25 mouse cellular contexts compared by ENCODE assay signal in genomic region chr13:91086361-91086900, GRCm38 (mm10).
"Had no signal": no experiment of that assay in that cellular context is flagged by ENCODE, and none has a peak within 500 bp of the region (broad histone marks: within the 10 kb centered on the region; RNA-seq: fewer than 3 reads in every experiment).

No protein-coding gene starts in this region.

- H3K4me2 ChIP-seq: heart, embryonic 11.5 days; hindbrain, embryonic 12.5 days; hindbrain, embryonic 14.5 days; intestine, embryonic 15.5 days; limb, embryonic 13.5 days; limb, embryonic 15.5 days; liver, embryonic 12.5 days had no signal

- H3K4me3 ChIP-seq: gastrocnemius, adult 2 months; heart, adult 2 months; hindbrain, embryonic 10.5 days; hindbrain, embryonic 12.5 days; intestine, embryonic 15.5 days; layer of hippocampus, adult 2 months; limb, embryonic 13.5 days; limb, embryonic 15.5 days; liver, embryonic 12.5 days had no signal

- H3K9ac ChIP-seq: hindbrain, embryonic 12.5 days; hindbrain, embryonic 14.5 days; intestine, embryonic 15.5 days; limb, embryonic 13.5 days; limb, embryonic 15.5 days; liver, embryonic 12.5 days; liver, embryonic 14.5 days had no signal

- H3K36me3 ChIP-seq: hindbrain, embryonic 10.5 days; hindbrain, embryonic 12.5 days; intestine, embryonic 15.5 days; limb, embryonic 13.5 days; limb, embryonic 15.5 days; liver, embryonic 12.5 days had no signal

- H3K4me1 ChIP-seq: hindbrain, embryonic 12.5 days; intestine, embryonic 15.5 days; limb, embryonic 15.5 days had no signal

- DNase-seq: gastrocnemius, adult 2 months; gastrocnemius, postnatal 10 days; gastrocnemius, postnatal 25 days; heart, adult 2 months; heart, postnatal 10 days; heart, postnatal 4 days; kidney, adult 18-20 months; kidney, adult 8-10 months; kidney, postnatal 10 days; kidney, postnatal 25 days; kidney, postnatal 4 days; left cerebral cortex, postnatal 4 days had no signal

- H3K9me3 ChIP-seq: hindbrain, embryonic 12.5 days; intestine, embryonic 15.5 days; limb, embryonic 13.5 days; limb, embryonic 15.5 days; liver, embryonic 12.5 days had no signal

- H3K27ac ChIP-seq: gastrocnemius, adult 2 months; heart, adult 2 months; hindbrain, embryonic 10.5 days; hindbrain, embryonic 12.5 days; hindbrain, embryonic 14.5 days; intestine, embryonic 15.5 days; layer of hippocampus, adult 2 months; limb, embryonic 13.5 days; limb, embryonic 15.5 days; liver, embryonic 12.5 days; liver, embryonic 14.5 days had no signal

- H3K27me3 ChIP-seq: hindbrain, embryonic 12.5 days; intestine, embryonic 15.5 days; limb, embryonic 13.5 days; limb, embryonic 15.5 days; liver, embryonic 12.5 days had no signal

- ATAC-seq: hindbrain, embryonic 16.5 days; inflammation-experienced regulatory T-cells, adult 6 months; intestine, embryonic 15.5 days; intestine, postnatal 0 days; liver, embryonic 12.5 days had no signal
